Mouse (Mus musculus) CH12.LX (cell line): ENCODE results near the gene Pex19. TPM values are rescaled to one million over a fixed set of nuclear protein-coding genes. Genes with fewer than 3 reads are reported as not detected.

ENCODE experiments used
- DNase-seq: peaks from one replicate; pipeline ENCODE4 v3.0.0-alpha.2; 2013; ENCODE audit errors: extremely low read depth
- H3K27ac ChIP-seq: 2 replicates; pipeline ENCODE4 v1.5.1; 2012; ENCODE audit warnings: low read depth, mild to moderate bottlenecking, control low read depth, moderate library complexity; ENCODE audit not compliant: insufficient read depth
- H3K27me3 ChIP-seq: replicated peaks from 2 replicates; pipeline ENCODE3; 2012; ENCODE audit warnings: inconsistent platforms
- H3K36me3 ChIP-seq, 2 experiments: replicated peaks in 1 of 2; 2 replicates each; pipeline versions ENCODE3 to v1.6.1; 2012; ENCODE audit warnings: inconsistent platforms in 1 of 2, low read length in 1 of 2, mild to moderate bottlenecking in 1 of 2, mixed read lengths in 1 of 2, moderate library complexity in 1 of 2; ENCODE audit not compliant: control insufficient read depth in 1 of 2, insufficient read depth in 1 of 2
- H3K4me1 ChIP-seq, 2 experiments: 2 replicates each; pipeline ENCODE4 v1.6.1; 2012; ENCODE audit warnings: inconsistent platforms in 1 of 2, moderate library complexity in 1 of 2; ENCODE audit not compliant: insufficient read depth in 2 of 2, control insufficient read depth in 1 of 2
- H3K4me2 ChIP-seq: 2 replicates; pipeline ENCODE4 v1.6.1; 2012; ENCODE audit warnings: low read depth, mild to moderate bottlenecking, control low read depth; ENCODE audit not compliant: poor library complexity, insufficient read depth, severe bottlenecking
- H3K4me3 ChIP-seq, 3 experiments: fragments of 150-350 bp in 1 of 3; sonication (generic) in 1 of 3; replicated peaks in 1 of 3; 2 replicates each; pipeline versions ENCODE3 to v1.5.1; 2011 to 2012; ENCODE audit warnings: low read depth in 2 of 3, low read length in 2 of 3, mild to moderate bottlenecking in 2 of 3, moderate library complexity in 2 of 3, control low read depth in 1 of 3, improper control_type of control experiment in 1 of 3, inconsistent platforms in 1 of 3, mixed read lengths in 1 of 3; ENCODE audit not compliant: poor library complexity in 1 of 3
- H3K79me2 ChIP-seq: replicated peaks from 2 replicates; pipeline ENCODE4 v1.6.1; 2012; ENCODE audit warnings: mild to moderate bottlenecking, moderate library complexity; ENCODE audit not compliant: control insufficient read depth, poor library complexity, insufficient read depth, severe bottlenecking; ENCODE audit errors: extremely low read depth
- H3K9ac ChIP-seq: 2 replicates; pipeline ENCODE4 v1.6.1; 2012; ENCODE audit warnings: low read depth, mild to moderate bottlenecking, control low read depth, moderate library complexity; ENCODE audit not compliant: insufficient read depth
- H3K9me3 ChIP-seq: replicated peaks from 2 replicates; pipeline ENCODE3; 2012; ENCODE audit warnings: low read length, inconsistent platforms, mixed read lengths
- BHLHE40 ChIP-seq: IDR thresholded peaks from 2 replicates; pipeline ENCODE4 v1.6.1; 2011; ENCODE audit warnings: mild to moderate bottlenecking, low read depth, low read length, improper control_type of control experiment
- CHD2 ChIP-seq: IDR thresholded peaks from 2 replicates; pipeline ENCODE4 v1.6.1; 2011; ENCODE audit warnings: low read length, improper control_type of control experiment
- CTCF ChIP-seq, 2 experiments: IDR thresholded peaks in 1 of 2; conservative IDR thresholded peaks in 1 of 2; 2 replicates each; pipeline ENCODE4 v1.5.1; 2011 to 2012; ENCODE audit warnings: low read depth in 2 of 2, low read length in 2 of 2, improper control_type of control experiment in 1 of 2, inconsistent platforms in 1 of 2, mild to moderate bottlenecking in 1 of 2, moderate library complexity in 1 of 2
- E2F4 ChIP-seq: IDR thresholded peaks from 2 replicates; pipeline ENCODE4 v1.6.1; 2011; ENCODE audit warnings: low read depth, low read length, improper control_type of control experiment; ENCODE audit not compliant: insufficient replicate concordance
- ELF1 ChIP-seq: IDR thresholded peaks from 2 replicates; pipeline ENCODE4 v1.6.1; 2014; ENCODE audit warnings: low read depth, mild to moderate bottlenecking, inconsistent platforms, low read length, improper control_type of control experiment
- ETS1 ChIP-seq: conservative IDR thresholded peaks from 2 replicates; pipeline ENCODE4 v1.6.1; 2012; ENCODE audit warnings: low read depth, mild to moderate bottlenecking, inconsistent platforms, low read length, improper control_type of control experiment, moderate library complexity
- KAT2A ChIP-seq: IDR thresholded peaks from 2 replicates; pipeline ENCODE4 v1.6.1; 2012; ENCODE audit warnings: low read length, improper control_type of control experiment, inconsistent platforms; ENCODE audit not compliant: insufficient replicate concordance
- MYC ChIP-seq: IDR thresholded peaks from 2 replicates; pipeline ENCODE4 v1.6.1; 2011; ENCODE audit warnings: low read depth, mild to moderate bottlenecking, improper control_type of control experiment, low read length
- NELFE ChIP-seq: IDR thresholded peaks from 2 replicates; pipeline ENCODE4 v1.6.1; 2011; ENCODE audit warnings: low read depth, low read length, improper control_type of control experiment
- NRF1 ChIP-seq: IDR thresholded peaks from 2 replicates; pipeline ENCODE4 v1.6.1; 2014; ENCODE audit warnings: low read depth, mild to moderate bottlenecking, inconsistent platforms, low read length, improper control_type of control experiment, moderate library complexity
- POLR2AphosphoS2 ChIP-seq: IDR thresholded peaks from 2 replicates; pipeline ENCODE4 v1.6.1; 2011; ENCODE audit warnings: low read depth, low read length, improper control_type of control experiment
- TBP ChIP-seq: conservative IDR thresholded peaks from 2 replicates; pipeline ENCODE4 v1.6.1; 2011; ENCODE audit warnings: low read depth, low read length, improper control_type of control experiment
- TCF12 ChIP-seq: IDR thresholded peaks from 2 replicates; pipeline ENCODE4 v1.6.1; 2014; ENCODE audit warnings: low read depth, mild to moderate bottlenecking, inconsistent platforms, low read length, improper control_type of control experiment
- UBTF ChIP-seq: IDR thresholded peaks from 2 replicates; pipeline ENCODE4 v1.6.1; 2012; ENCODE audit warnings: low read depth, mild to moderate bottlenecking, inconsistent platforms, low read length, improper control_type of control experiment, moderate library complexity
- ZC3H11A ChIP-seq: IDR thresholded peaks from 2 replicates; pipeline ENCODE4 v1.6.1; 2012; ENCODE audit warnings: low read depth, mild to moderate bottlenecking, inconsistent platforms, low read length, improper control_type of control experiment
- ZNF384 ChIP-seq: IDR thresholded peaks from 2 replicates; pipeline ENCODE4 v1.6.1; 2012; ENCODE audit warnings: low read depth, low read length, improper control_type of control experiment, inconsistent platforms
- dilution Hi-C: fragments of 300-500 bp; cut with MboI; formaldehyde crosslinking; loops from 2 replicates; pipeline ENCODE4 v1.14.3; 2020; ENCODE audit warnings: low sequenced_read_pairs; ENCODE audit not compliant: extremely low pct_unique_long_range_greater_than_20kb, extremely low pct_ligation_motif_present
- in situ Hi-C: fragments of 300-500 bp; cut with MboI; formaldehyde crosslinking; loops from 3 replicates; pipeline ENCODE4 v1.14.3; 2019; ENCODE audit warnings: low sequenced_read_pairs, low pct_ligation_motif_present, low pct_unique_long_range_greater_than_20kb, mixed read lengths
- polyA plus RNA-seq: library from polyadenylated mRNA; unstranded; fragments of >175 nt; gene quantifications from 2 replicates; pipeline ENCODE4 v1.2.1, GENCODE M21; 2012; ENCODE audit warnings: low read depth; ENCODE audit not compliant: insufficient read length
- total RNA-seq, 2 experiments: library from RNA; depleted of rRNA; stranded (reverse); fragments of 300-350 nt in 1 of 2; fragments of >200 nt in 1 of 2; gene quantifications; 2 replicates each; pipeline ENCODE4 v1.2.3; 2012 to 2014

The Pex19 gene
- total and polyA plus RNA-seq, 3 experiments: 43.5 to 58.2 (median 53.6) TPM

- H3K4me1 ChIP-seq: no peaks in the 10 kb centered on the region
- no peak overlapping the region for H3K4me2 ChIP-seq
- H3K36me3 ChIP-seq: peaks cover 59 to 86% of the 10 kb centered on the region in 2 experiments
- no peaks in the 10 kb centered on the region for H3K9me3 ChIP-seq
- no peak for TF ChIP-seq ELF1
- TF ChIP-seq TCF12: no peak
- no peak for TF ChIP-seq TBP
- no peak for TF ChIP-seq UBTF
- TF ChIP-seq BHLHE40: no peak
- TF ChIP-seq ETS1: no peak
- TF ChIP-seq NELFE: no peak
- TF ChIP-seq KAT2A: no peak
- no peak for TF ChIP-seq E2F4
- no peak for TF ChIP-seq CTCF (conservative IDR thresholded peaks at IDR 0.05 in 1 of 2, IDR thresholded peaks at IDR 0.05 in 1 of 2; ENCODE audit: low read depth in 2 of 2, low read length in 2 of 2)
- no peak for TF ChIP-seq ZNF384
- TF ChIP-seq CHD2: no peak
- no peak for TF ChIP-seq MYC
- TF ChIP-seq NRF1: no peak
- no peak for TF ChIP-seq POLR2AphosphoS2
- no peak for DNase-seq
- in situ Hi-C loops: no loop called here
- no peaks in the 10 kb centered on the region for H3K27me3 ChIP-seq
- H3K27ac ChIP-seq: no peak overlapping the region
- H3K4me3 ChIP-seq: no peak overlapping the region
- dilution Hi-C loops: no loop called here
- H3K79me2 ChIP-seq: no peaks in the 10 kb centered on the region
- H3K9ac ChIP-seq: no peak overlapping the region
These were observed 27.1 kb upstream of the Pex19 start for GRCm38 (mm10) chr1:172099325-172100033.

- Histone ChIP-seq H3K4me2 (no peak overlapping the region), H3K27me3 (no peaks in the 10 kb centered on the region), H3K27ac (no peak overlapping the region), H3K79me2 (no peaks in the 10 kb centered on the region), H3K36me3 (peaks cover 76 to 94% of the 10 kb centered on the region in 2 experiments), H3K4me3 (no peak overlapping the region), H3K9ac (no peak overlapping the region), H3K4me1 (no peaks in the 10 kb centered on the region), H3K9me3 (no peaks in the 10 kb centered on the region)
- dilution Hi-C loops: no loop called here
- in situ Hi-C loops: no loop called here
- TF ChIP-seq ZNF384 (no peak), ZC3H11A (no peak), CHD2 (no peak), KAT2A (no peak)
- no peak for DNase-seq
These were observed 22.9 kb upstream of the Pex19 start for GRCm38 (mm10) chr1:172103619-172104018.
